Mouse (Mus musculus) C2C12 (cell line): ENCODE data around the gene Mtfr1l. TPM values are rescaled to one million over a fixed set of nuclear protein-coding genes. Genes with fewer than 3 reads are reported as not detected.

Source experiments
- H3K27me3 ChIP-seq: one replicate; pipeline ENCODE4 v1.6.1; 2011; ENCODE audit not compliant: control insufficient read depth, insufficient read depth, insufficient read length
- H3K36me3 ChIP-seq: one replicate; pipeline ENCODE4 v1.6.1; 2011; ENCODE audit not compliant: control insufficient read depth, insufficient read depth
- H3K4me3 ChIP-seq: one replicate; pipeline ENCODE4 v1.5.1; 2011; ENCODE audit warnings: mild to moderate bottlenecking, control low read depth; ENCODE audit not compliant: poor library complexity, insufficient read depth, severe bottlenecking
- H3K79me2 ChIP-seq: one replicate; pipeline ENCODE4 v1.6.1; 2011; ENCODE audit not compliant: control insufficient read depth, insufficient read depth
- H3K79me3 ChIP-seq: one replicate; pipeline ENCODE4 v1.6.1; 2011; ENCODE audit warnings: low read depth, control low read depth
- H3ac ChIP-seq: one replicate; pipeline ENCODE3; 2011; ENCODE audit warnings: low read depth; ENCODE audit not compliant: control insufficient read depth, insufficient read length
- CEBPB ChIP-seq: IDR thresholded peaks from one replicate; pipeline ENCODE4 v1.6.1; 2011; ENCODE audit warnings: low read depth, mild to moderate bottlenecking, control low read depth, moderate library complexity
- CTCF ChIP-seq: IDR thresholded peaks from one replicate; pipeline ENCODE4 v1.5.1; 2011; ENCODE audit not compliant: control insufficient read depth, insufficient read depth, insufficient read length
- FOSL1 ChIP-seq: IDR thresholded peaks from one replicate; pipeline ENCODE4 v1.8.0; 2011; ENCODE audit warnings: mild to moderate bottlenecking, low read length; ENCODE audit not compliant: poor library complexity, insufficient read depth, severe bottlenecking
- MAX ChIP-seq: IDR thresholded peaks from one replicate; pipeline ENCODE4 v1.6.1; 2011; ENCODE audit warnings: mild to moderate bottlenecking, control low read depth
- MYOD1 ChIP-seq: IDR thresholded peaks from one replicate; pipeline ENCODE4 v1.6.1; 2011; ENCODE audit warnings: low read depth; ENCODE audit not compliant: control insufficient read depth, insufficient read length
- MYOG ChIP-seq: IDR thresholded peaks from one replicate; pipeline ENCODE4 v1.6.1; 2011; ENCODE audit not compliant: control insufficient read depth, insufficient read length; ENCODE audit errors: extremely low read depth
- USF1 ChIP-seq: IDR thresholded peaks from one replicate; pipeline ENCODE4 v1.6.1; 2011; ENCODE audit warnings: low read depth, mild to moderate bottlenecking, control low read depth, moderate library complexity
- polyA plus RNA-seq: library from polyadenylated mRNA; unstranded; fragments of >200 nt; fragmentation: generic; extraction: Trizol; gene quantifications from one replicate; pipeline ENCODE4 v1.2.1, GENCODE M21; 2012; ENCODE audit warnings: missing spikeins

Gene Mtfr1l
- polyA plus RNA-seq, 1 experiment = 66.6 TPM

DNA sequence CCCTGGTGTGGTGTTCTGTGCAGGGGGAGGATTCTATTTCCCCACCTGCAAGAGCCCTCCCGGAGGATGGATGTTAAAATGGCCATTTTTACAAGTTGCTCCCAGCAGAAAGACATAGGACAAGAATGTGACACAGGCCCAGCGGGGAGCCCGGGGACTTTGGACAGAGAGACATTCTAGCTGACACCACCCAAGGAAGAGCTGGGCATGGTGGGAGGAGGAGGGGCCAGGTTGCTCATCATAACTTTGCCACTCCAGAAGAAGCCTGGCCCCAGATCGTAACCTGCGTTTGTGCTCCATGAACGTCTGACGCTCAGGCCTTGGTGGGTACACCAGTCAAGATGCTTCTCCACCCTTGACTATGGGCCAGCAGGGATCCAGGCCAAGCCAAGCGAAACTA, 25.5 kb upstream of the Mtfr1l start:
- Histone ChIP-seq H3K36me3 (no peaks in the 10 kb centered on the region), H3K4me3 (no peak overlapping the region), H3K27me3 (no peaks in the 10 kb centered on the region), H3K79me3 (no peaks in the 10 kb centered on the region), H3K79me2 (no peaks in the 10 kb centered on the region), H3ac (no peak overlapping the region)
- no peak for TF ChIP-seq USF1
- no peak for TF ChIP-seq MYOD1
- no peak for TF ChIP-seq MAX
- no peak for TF ChIP-seq FOSL1
- no peak for TF ChIP-seq CEBPB
- no peak for TF ChIP-seq CTCF
- no peak for TF ChIP-seq MYOG

DNA sequence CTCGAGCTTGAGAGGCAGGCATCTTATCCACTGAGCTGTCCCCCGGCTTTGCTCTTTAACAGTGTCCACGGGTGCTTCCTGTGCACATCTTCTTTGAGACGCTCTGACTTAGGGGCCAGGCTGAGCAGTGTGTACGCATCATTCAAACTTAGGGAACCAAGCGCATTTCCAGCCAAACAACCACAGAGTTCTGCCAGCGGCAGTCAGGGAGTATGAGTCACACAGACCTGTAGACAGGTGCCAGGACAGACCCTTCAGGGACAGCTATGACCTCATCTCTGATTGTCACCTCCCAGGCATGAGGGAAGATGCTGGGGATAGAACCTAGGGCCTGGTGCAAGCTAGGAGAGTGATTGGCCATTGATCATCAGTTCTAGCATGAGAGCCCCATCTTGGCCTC, 24.0 kb upstream of the Mtfr1l start:
- TF ChIP-seq MYOD1 = peak; percentile 86
- TF ChIP-seq CEBPB = no peak
- no peak for TF ChIP-seq MYOG
- TF ChIP-seq MAX = peak; percentile 17
- no peaks in the 10 kb centered on the region for H3K27me3 ChIP-seq
- H3K79me2 ChIP-seq = no peaks in the 10 kb centered on the region
- no peak overlapping the region for H3ac ChIP-seq
- no peaks in the 10 kb centered on the region for H3K79me3 ChIP-seq
- H3K36me3 ChIP-seq = no peaks in the 10 kb centered on the region
- no peak overlapping the region for H3K4me3 ChIP-seq

GRCm38 (mm10) chr4:134558570-134559113, 23.5 kb upstream of the Mtfr1l start:
- TF ChIP-seq USF1 = no peak
- TF ChIP-seq MYOG = no peak
- no peak for TF ChIP-seq MAX
- TF ChIP-seq MYOD1 = no peak
- no peak for TF ChIP-seq FOSL1
- no peak for TF ChIP-seq CEBPB
- no peak for TF ChIP-seq CTCF
- Histone ChIP-seq H3ac (no peak overlapping the region), H3K36me3 (no peaks in the 10 kb centered on the region), H3K27me3 (no peaks in the 10 kb centered on the region), H3K79me2 (no peaks in the 10 kb centered on the region), H3K79me3 (no peaks in the 10 kb centered on the region), H3K4me3 (no peak overlapping the region)

DNA sequence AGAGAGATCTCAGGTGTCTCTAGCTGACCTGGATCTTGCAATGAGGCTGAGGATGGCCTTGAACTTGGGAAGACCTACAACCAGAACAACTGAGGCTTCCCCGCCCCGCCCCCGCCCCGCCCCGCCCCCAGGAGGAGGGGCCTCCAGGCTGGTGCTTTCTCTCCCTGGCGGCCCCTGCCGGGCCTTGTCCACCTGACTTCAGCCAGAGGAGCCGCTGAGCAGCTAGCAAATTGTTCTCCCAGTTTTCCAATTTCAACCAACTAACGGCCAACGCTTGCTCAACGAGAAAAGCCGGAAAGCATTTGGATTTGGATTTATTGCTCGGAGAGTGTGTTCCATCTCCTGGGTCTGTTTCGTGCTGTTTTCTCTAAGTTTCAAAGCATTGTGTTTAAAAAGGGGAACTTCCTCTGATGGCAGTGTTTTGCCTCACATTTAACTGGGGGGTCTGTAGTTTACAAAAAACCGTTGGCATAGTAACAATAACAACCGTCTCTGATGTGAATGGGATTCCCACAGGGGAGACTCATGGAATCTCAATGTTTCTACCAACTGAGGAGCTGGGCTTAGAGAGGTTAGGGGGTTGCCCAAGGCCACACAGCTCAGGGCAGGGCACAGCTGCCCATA, 22.6 kb upstream of the Mtfr1l start:
- no peak overlapping the region for H3ac ChIP-seq
- H3K79me3 ChIP-seq = no peaks in the 10 kb centered on the region
- no peaks in the 10 kb centered on the region for H3K36me3 ChIP-seq
- TF ChIP-seq MYOD1 (no peak), USF1 (no peak), CTCF (no peak), MYOG (no peak), MAX (no peak), FOSL1 (no peak), CEBPB (no peak)
- no peak overlapping the region for H3K4me3 ChIP-seq
- no peaks in the 10 kb centered on the region for H3K27me3 ChIP-seq
- H3K79me2 ChIP-seq = no peaks in the 10 kb centered on the region

GRCm38 (mm10) chr4:134555956-134556580, 20.9 kb upstream of the Mtfr1l start:
- Histone ChIP-seq H3K36me3 (no peaks in the 10 kb centered on the region), H3K79me2 (peaks cover 7% of the 10 kb centered on the region), H3ac (no peak overlapping the region), H3K79me3 (peaks cover 2% of the 10 kb centered on the region), H3K4me3 (no peak overlapping the region), H3K27me3 (no peaks in the 10 kb centered on the region)
- TF ChIP-seq CEBPB = no peak
- no peak for TF ChIP-seq USF1
- peak; percentile 13 for TF ChIP-seq CTCF

GRCm38 (mm10) chr4:134553631-134554030, 18.4 kb upstream of the Mtfr1l start:
- Histone ChIP-seq H3K79me2 (peaks cover 21% of the 10 kb centered on the region), H3K36me3 (peaks cover 14% of the 10 kb centered on the region), H3K27me3 (no peaks in the 10 kb centered on the region), H3K4me3 (no peak overlapping the region), H3ac (no peak overlapping the region), H3K79me3 (peaks cover 10% of the 10 kb centered on the region)
- TF ChIP-seq CEBPB (no peak), MYOG (no peak), CTCF (no peak), FOSL1 (no peak), USF1 (no peak), MAX (no peak), MYOD1 (no peak)
